Mouse (Mus musculus): ENCODE measurements around the gene Gimd1. TPM values are rescaled to one million over a fixed set of nuclear protein-coding genes. Genes with fewer than 3 reads are reported as not detected.

Gene Gimd1
- polyA plus RNA-seq, 1 experiment from 2014 or later: not detected

- Histone ChIP-seq H3K9me3 (ENCODE audit: low read length) (no peaks in the 10 kb centered on the region), H3K4me1 (ENCODE audit: insufficient read depth, low read depth, low read length) (peaks cover 10% of the 10 kb centered on the region; the same call in 1 of the 2 replicates), H3K4me3 (ENCODE audit: low read depth, low read length) (peak within 1 kb of the TSS; percentile 71), H3K27me3 (replicated peaks; ENCODE audit: insufficient read depth, low read length) (no peaks in the 10 kb centered on the region), H3K4me2 (replicated peaks; ENCODE audit: low read depth, low read length) (peak within 1 kb of the TSS; percentile 68), H3K36me3 (ENCODE audit: insufficient read depth, low read length) (no peaks in the 10 kb centered on the region), H3K9ac (replicated peaks; ENCODE audit: low read depth) (peak within 1 kb of the TSS; percentile 98), H3K27ac (ENCODE audit: low read length) (peak within 1 kb of the TSS; percentile 95)
- 1% methylated on average over 27 of the region's 27 CpGs for WGBS
- ATAC-seq: no peak; the same call in 1 of the 2 replicates
- DNase-seq (ENCODE audit: low spot score): peak; percentile 17
- no peak for TF ChIP-seq EP300 (IDR thresholded peaks at IDR 0.05)
- no peak for TF ChIP-seq CTCF (IDR thresholded peaks at IDR 0.05)
Observed at GRCm38 (mm10) chr3:132684231-132684928, 54.8 kb downstream of the Gimd1 start, which contains the start of gene Aimp1. Gene Aimp1 (minus strand): TSS chr3:132684370.

Other genes starting within 250 kb of the Gimd1 start
- 11.3 and 13.9 TPM in 2 replicates for gene Tbck, start 54.3 kb downstream of the Gimd1 start, polyA plus RNA-seq (2015; fragmentation: Nextera tagmentation; extraction: Ambion mirVana)
- gene Aimp1, start 54.5 kb downstream of the Gimd1 start, polyA plus RNA-seq (2015; fragmentation: Nextera tagmentation; extraction: Ambion mirVana): 48.9 and 50.1 TPM in 2 replicates